Mouse (Mus musculus) right cerebral cortex, postnatal 25 days (tissue): ENCODE data around the gene Tesmin.

ENCODE experiments used
- DNase-seq: peaks from one replicate; pipeline ENCODE4 v3.0.0; 2022

The Tesmin gene

DNA sequence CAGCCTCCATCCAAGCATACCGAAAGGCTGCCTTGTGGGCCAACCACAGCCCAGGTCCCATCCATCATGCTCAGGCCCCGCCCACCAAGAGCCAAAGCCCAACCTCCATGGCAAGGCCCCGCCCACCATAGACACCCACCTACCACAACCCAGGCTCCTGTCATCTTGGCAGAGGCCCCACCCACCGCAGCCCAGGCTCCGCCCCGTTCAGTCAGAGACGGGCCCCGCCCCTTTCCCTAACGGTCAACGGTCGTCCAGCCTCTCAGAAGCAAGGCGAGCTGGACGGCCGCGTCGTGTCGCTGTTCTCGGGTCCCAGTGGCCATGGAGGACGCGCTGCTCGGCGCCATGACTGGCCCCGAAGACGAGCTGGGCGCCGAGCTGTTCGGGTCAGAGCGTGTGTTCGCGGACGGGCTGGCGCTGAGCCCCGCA lies at the start of gene Tesmin:
Gene Tesmin, plus strand, starts transcription at position 229 of the 429 bp plus-strand sequence.
- DNase-seq = peak; percentile 69

- no peak for DNase-seq
Measured at GRCm38 (mm10) chr19:3339187-3339586, 49.5 kb upstream of the Tesmin start.

GRCm38 (mm10) chr19:3341021-3341420 lies 47.6 kb upstream of the Tesmin start:
- peak; percentile 34 for DNase-seq

GRCm38 (mm10) chr19:3343929-3344328 lies 44.7 kb upstream of the Tesmin start:
- no peak for DNase-seq

- DNase-seq = no peak
Measured at GRCm38 (mm10) chr19:3344636-3345544, 43.8 kb upstream of the Tesmin start.

DNA sequence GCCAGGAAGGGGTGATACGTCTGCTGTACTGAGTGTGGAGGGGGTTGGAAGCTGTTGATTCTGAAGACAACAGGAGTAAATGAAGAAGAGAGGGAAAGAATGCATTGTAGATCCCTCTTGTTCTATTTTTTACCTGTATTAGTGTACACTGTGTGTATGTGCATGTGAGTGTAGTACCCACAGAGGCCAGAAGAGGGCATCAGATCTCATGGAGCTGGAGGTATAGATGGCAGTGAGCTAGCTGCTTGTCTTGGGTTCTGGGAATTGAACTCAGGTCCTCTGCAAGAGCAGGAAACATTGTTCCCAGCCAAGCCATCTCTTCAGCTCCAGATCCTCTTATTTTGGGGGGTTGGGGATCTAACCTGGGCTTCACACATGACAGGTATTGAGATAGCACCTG lies 40.9 kb upstream of the Tesmin start:
- DNase-seq = no peak

DNA sequence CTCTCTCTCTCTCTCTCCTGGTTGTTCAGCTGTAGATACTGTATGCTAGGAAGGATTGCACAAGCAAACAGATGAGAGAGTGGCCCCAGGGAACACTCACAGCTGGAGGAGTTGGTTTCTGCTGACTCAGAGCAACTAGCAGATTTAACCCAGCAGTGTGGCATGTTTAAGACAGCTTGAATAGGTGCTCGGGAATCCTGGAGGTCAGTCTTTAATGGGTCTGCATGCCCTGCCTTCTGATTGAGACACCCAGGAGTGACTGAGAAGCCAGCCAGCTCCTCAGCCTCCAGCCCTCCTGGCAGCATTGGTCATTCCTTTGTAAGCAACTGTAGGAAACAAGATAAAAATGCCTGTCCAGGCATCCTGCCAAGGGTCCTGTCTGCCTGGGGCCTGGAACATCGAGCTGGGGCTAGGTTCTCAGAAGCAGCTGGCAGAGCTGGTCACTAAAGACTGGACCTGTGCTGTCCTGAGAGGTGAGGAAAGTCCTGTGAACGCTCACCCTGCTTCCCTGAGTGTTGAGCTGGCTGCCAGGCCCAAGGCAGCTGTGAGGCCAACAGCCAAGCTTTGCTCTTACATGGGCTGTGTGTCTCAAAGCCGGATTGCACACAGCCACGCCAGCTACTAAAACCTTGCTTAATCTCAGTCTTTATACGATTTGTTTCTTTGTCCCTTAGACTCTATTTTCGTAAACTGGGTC lies 35.1 kb upstream of the Tesmin start:
- peak; percentile 8 for DNase-seq

DNA sequence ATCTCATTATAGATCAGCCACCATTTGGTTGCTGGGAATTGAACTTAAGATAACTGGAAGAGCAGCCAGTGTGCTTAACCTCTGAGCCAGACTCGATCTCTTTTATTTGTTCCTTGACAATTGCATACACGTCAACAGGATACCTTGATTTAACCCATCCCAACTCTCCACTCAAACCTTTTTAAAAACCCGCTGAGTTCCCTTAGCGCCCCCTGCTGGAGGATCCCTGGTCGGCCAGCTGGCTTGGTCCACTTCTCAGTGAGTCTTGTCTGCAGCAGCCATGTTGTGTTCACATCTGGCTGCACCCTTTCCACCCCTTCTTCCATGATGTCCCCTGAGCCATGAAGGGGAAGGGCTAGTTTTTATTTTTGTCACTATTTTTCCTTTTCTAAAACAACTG lies 33.6 kb upstream of the Tesmin start:
- no peak for DNase-seq

DNA sequence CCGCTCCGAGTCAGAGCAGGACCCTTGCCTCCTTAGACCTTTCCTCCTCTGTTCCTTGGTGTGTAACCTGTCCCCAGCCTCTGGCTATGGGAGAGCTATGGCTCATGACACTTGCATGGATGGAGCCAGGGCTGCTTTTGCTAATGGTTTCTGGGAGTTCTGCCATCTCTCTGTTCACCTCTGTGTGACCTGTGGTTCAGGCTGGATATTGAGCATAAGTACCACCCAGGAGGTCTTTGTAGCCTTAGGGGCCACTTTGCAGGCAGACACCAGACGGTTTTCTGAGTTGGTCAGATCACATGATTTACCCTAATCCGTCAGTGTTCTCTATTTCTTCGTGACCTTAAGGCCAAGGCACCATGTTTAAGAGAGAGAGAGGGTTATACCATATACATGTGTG lies 32.1 kb upstream of the Tesmin start:
- DNase-seq = no peak

DNA sequence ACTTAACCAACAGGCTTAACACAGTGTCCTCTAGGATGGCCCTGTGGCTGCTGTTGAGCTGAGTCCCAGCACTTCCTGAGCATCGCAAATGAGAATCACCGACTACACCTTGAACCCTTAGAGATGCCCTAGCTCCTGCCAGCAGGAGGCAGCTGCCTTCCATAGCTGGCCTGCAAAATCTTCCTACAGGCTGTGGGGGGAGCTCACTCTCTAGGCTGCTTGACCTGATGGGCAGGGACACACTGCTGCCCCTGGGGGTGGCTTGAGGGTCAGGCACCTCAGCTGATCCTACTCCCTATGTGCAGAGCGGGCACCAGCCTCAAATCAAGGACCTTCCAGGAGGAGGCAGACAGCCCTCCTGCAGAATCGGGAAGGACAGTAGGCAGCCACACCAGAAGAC lies 31.0 kb upstream of the Tesmin start:
- DNase-seq = no peak

GRCm38 (mm10) chr19:3359841-3360588 lies 28.6 kb upstream of the Tesmin start:
- no peak for DNase-seq

GRCm38 (mm10) chr19:3363510-3363909 lies 25.1 kb upstream of the Tesmin start:
- DNase-seq = no peak

- no peak for DNase-seq
Measured at GRCm38 (mm10) chr19:3365089-3365488, 23.6 kb upstream of the Tesmin start.

DNA sequence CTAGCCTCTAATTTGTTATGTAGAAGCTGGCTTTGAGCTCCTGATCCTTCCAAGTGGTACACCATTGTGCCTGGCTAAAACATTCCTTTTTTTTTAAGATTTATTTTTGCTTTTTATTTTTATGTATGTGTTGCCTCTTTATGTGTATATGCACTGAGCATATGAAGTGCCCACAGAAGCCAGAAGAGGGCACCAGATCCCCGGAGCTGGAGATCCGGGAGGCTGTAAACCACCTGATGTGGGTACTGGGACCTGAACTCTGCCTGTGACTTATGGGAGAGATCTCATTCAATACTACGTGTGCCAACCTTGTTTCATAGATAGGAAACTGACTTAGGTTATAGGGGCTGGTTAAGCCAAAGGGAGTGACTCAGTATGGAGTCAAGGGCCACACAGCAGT lies 20.4 kb upstream of the Tesmin start:
- no peak for DNase-seq

DNA sequence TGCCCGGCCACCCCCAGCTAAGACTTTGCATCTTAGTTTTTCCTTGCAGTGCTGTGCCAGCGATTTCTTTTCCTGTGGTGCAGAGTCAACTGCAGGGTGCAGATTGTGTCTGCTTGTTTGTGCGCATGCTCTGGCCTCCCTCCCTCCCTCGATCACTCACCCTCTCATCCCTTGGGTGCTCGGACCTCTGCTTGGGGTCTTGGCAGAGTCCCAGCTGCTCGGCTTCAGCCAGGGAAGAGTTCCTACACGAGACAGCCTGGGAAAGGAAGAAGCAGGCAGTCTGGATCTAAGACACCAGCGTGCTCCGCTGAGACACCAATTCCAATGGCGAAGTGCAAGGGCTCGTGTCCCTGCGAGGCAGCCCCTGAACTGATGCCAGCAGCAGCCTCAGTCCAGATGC lies 15.3 kb upstream of the Tesmin start:
- DNase-seq = no peak

DNA sequence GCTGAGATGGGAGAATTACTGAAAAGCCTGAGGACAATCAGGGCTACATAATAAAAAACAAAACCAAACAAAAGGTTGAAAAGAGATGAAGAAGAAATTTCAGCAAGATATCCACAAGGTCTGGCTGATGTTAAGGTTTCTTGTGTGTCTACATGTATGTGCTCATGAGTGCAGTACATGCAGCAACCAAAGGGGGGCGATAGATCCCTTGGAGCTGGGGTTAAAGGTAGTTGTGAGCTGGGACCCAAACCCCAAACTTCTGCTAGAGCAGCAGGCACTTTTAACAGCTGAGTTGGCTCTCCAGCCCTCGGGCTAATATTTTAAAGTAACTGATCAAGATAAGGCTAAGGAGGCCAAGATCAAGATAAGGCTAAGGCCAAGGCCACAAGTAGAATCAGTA lies 14.6 kb upstream of the Tesmin start:
- no peak for DNase-seq

- no peak for DNase-seq
Measured at GRCm38 (mm10) chr19:3375945-3376495, 12.6 kb upstream of the Tesmin start.

DNA sequence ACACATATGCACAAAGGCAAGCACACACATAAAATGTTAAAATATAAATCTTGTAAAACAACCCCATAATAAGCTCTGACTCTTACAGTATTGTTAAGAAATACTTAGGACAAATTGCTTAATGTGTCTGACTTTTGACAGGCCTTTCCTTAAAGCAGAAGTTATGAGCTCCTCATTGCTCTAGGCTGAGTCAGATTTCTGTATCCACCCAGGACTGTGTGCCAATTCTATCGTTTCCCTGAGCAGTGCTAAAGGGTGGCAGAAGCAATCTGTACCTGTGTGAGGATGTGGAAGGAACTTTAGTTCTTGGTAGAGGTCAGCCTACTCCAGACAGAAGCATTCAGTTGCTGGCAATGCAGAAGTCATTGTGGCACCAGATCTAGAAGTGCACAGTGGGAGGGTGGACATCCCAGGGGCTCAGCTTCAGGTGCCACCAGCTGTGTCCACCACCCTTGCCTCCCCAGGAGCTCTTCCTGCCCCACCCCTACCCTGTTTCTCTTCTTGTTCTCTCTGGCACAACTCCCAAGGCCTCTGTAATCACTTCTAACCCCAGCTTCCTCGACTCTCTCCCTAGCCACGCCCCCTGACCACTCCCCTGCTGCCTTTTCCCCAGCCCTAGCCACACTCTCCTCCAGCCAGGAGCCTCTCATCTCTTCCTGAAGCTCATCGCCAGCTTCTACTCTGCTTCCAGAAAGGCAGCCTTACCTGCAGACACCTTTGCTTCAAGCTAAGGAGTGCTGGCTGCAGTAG lies 11.5 kb upstream of the Tesmin start:
- no peak for DNase-seq

DNA sequence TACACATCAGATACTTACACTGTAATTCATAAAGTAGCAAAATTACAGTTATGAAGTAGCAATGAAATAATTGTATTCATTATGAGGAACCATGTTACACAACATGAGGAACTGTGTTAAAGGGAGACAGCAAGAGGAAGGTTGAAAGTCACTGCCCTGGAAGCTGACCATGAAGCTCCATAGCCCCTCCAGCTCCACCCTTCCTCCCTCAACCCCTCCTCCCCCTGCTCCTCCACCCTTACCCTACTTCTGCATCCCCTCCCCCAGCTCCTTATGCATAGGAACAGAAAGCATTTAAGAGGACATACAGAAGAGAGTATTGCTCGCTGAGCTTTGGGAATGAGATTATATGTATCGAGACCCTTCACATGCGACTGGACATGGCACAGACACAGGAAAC lies 10.0 kb upstream of the Tesmin start:
- no peak for DNase-seq

GRCm38 (mm10) chr19:3388061-3388460 lies 596 bp upstream of the Tesmin start:
- DNase-seq = no peak

GRCm38 (mm10) chr19:3389089-3389488 lies 432 bp downstream of the Tesmin start:
- peak; percentile 87 for DNase-seq

- DNase-seq = no peak
Measured at GRCm38 (mm10) chr19:3392384-3392783, 3.7 kb downstream of the Tesmin start.
